Mouse (Mus musculus) heart, postnatal 0 days (tissue): ENCODE measurements around the gene Nqo2.

ENCODE experiments used
- CTCF ChIP-seq: IDR thresholded peaks from 2 replicates; pipeline ENCODE4 v1.5.1; 2016; ENCODE audit warnings: antibody characterized with exemption, control low read depth, low read depth
- EP300 ChIP-seq: IDR thresholded peaks from 2 replicates; pipeline ENCODE4 v1.6.1; 2016; ENCODE audit warnings: antibody characterized with exemption, low read depth

DNA sequence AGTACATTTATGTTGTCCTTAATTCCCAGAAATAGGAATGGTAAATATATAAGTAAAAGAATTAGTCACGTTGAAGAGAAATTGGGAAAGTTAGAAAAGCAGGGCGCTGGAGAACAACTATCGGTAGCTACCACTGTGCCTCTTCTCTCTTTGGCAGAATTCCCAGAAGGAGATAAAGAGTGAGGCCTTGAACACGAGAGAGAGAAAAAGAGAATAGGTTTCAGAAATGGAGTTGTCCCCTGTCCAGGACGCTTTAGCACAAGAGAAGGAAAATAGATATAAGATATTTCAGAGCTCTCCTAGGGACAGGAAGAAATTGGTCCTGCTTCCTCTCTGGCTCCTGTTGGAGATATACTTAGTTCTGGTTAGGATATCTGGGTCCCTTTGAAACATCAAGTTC is 27.3 kb upstream of the Nqo2 start:
- TF ChIP-seq CTCF (no peak), EP300 (no peak)
